Mouse (Mus musculus) neutrophil, adult 83 days (primary cell): ENCODE results near the gene Rps2. TPM values are rescaled to one million over a fixed set of nuclear protein-coding genes. Genes with fewer than 3 reads are reported as not detected.

Source experiments
- total RNA-seq, 2 experiments: library from RNA; stranded (reverse); gene quantifications; one replicate each; pipeline ENCODE4 v1.2.4; 2023

Gene Rps2
- total RNA-seq = 100 to 1,000 TPM; 644 to 709 TPM

DNA sequence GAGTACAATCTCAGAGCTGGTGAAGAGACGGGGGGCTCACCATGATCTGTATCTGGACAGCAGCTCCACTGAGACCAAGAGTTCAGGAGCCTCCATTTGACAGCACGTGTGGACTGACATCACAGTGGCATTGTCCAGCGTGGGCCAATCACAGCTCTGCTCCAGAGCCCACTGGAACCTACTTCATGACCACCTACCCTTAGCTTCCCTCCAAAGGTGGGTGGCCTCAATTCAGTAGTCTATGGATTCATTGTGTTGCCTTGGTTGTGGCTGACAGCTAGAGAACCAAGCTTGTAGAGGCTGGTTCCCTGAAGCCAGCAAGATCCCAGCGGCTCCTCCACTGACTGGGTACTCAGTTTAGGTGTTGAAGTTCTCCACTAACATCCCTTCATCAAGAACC lies at the start of gene Rps2, which contains the start of gene Rnf151:
TSS of gene Rps2 (plus strand) at position 174 of the 400 bp plus-strand sequence.
TSS of gene Rnf151 (minus strand) at position 121 of the 400 bp plus-strand sequence.

DNA sequence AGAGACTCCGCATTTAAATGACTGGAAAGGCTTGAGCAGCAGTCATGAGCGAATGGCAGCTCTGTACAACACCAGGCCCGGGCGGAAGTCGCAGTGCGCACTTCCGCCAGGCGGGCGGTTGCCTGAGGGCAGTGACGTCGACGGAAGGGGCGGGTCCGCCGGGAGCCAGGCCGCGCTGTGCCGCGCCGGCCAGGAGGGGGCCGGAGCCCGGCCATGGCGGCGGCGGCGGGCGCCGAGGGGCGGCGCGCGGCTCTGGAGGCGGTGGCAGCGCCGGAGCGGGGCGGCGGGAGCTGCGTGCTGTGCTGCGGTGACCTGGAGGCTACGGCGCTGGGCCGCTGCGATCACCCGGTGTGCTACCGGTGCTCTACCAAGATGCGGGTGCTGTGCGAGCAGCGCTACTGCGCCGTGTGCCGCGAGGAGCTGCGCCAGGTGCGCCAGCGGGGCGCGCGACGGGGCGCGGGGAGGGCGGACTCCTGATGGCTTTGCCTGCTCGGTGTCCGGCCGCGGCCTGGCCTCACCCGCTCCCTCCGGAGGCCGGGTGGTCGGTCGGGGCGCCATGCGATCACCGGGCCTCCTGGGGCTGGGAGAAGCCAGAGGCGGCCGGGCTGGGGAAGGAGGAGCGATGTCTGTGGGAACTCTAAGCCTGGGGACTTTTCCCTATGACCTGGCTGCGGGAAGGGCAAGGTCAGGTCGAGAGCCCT lies 48.2 kb upstream of the Rps2 start, which contains the start of gene Zfp598:
TSS of gene Zfp598 (plus strand) at position 143 of the 701 bp plus-strand sequence.

DNA sequence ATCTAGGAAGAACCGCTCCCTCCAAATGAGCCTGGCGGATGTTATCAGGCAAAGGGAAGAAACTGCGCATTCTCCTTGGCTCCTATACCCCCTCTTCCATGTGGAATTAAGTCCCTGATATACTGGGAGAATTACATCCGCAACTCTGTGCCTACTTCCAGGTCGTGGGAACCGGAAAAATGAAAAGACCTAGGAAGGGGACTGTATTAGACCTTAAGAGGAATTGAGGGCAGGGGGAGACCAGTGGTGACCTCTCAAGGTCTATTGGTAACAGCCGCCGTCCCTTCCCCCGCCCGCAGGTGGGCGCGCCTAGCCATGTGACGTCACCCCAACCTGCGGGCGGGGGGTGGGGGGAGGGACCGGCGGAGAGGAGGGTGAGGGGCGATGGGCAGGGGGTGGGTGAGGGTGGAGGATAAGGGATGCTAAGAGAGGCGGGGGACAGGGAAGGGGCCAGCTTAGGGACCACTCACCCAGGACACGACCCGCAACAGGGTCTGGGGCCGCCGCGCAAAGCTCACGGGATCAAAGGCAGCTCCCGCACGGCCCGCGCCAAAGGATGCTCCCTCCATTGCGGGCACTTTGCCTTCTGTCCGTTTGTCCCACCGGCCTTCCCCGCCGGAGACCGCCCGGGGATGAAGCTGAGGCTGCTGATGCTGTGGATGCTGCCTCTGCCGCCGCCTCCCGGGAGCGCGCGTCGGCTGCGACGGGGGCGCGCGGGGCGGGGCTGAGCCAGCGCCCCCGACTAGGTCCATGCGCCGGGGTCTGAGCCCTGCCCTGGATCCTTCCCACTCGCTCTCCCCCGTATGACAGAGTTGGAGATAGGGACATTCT lies 28.4 kb upstream of the Rps2 start, which contains the start of gene Syngr3:
TSS of gene Syngr3 (minus strand) at position 705 of the 831 bp plus-strand sequence.

DNA sequence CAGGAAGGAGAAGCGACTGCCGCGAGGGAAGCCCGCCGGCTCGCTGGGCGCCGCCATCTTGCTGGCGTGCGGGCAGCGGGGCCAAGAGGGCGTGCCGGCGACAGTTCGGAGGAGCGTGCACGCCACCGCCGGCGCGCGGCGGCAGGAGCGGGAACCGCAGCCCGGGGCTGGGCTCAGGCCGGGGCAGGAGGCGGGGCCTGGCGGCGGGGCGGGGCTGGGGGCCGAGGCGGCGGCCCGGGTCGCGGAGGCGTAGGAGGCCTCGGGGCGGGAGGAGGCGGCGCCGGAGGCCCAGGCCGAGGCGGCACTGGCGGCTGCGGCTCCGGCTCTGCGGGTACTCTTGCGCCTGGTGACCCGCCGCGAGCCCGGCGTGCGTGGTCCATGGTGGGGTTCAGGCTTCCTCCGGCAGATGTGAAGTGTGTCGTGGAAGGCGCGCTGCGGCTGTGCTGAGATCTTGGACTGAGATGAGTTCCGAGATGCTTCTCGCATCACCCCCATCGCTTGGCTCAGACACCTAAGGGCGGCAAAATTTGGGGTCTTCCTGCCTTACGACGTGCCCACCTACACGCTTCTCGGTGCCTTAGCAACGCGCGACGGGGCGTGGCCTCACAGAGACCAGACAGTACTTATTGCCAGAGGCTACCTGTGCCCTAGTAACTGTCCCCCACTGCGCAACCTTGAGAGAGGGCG lies 21.8 kb upstream of the Rps2 start, which contains the start of the genes Gfer and Noxo1:
TSS of gene Gfer (minus strand) at position 146 of the 687 bp plus-strand sequence.
TSS of gene Noxo1 (plus strand) at position 224 of the 687 bp plus-strand sequence.

DNA sequence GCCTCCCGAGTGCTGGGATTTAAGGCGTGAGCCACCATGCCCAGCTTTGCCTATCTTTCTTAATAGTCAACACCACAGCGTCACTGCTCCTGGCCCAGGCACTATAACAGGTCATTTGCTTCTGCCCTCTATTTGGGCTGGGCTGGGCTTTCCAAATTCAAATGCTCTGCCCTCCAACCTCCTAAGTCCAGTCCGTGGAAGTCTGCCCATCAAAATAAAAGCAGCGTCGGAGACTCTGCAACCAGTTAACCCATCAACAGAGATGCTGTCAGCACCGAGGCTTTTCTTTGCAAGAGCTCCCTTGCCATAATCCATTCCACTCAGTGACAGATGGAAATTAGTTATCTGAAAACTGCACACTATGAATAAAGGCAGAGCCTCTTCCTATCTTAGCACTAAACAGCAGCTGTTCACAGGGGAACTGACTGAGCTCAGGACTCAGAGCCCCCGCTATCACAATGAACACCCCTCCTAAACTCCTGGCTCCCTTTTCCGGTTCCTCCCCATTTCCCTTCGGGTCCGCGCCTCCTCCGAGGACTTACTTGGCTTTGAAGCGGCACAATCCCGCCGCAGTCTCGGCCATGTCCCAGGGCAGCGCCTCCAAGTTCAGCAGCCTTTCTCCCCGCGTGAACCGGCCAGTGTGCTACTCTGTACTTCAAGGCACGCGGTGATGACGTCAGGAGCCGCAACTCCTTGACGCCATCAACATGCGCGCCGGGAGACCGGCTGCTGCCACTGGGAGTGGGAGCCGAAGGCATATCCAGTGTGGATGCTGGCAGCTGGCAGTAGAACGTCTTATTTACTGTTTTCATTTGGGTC lies 10.7 kb upstream of the Rps2 start, which contains the start of gene Tbl3:
TSS of gene Tbl3 (minus strand) at position 679 of the 819 bp plus-strand sequence.

DNA sequence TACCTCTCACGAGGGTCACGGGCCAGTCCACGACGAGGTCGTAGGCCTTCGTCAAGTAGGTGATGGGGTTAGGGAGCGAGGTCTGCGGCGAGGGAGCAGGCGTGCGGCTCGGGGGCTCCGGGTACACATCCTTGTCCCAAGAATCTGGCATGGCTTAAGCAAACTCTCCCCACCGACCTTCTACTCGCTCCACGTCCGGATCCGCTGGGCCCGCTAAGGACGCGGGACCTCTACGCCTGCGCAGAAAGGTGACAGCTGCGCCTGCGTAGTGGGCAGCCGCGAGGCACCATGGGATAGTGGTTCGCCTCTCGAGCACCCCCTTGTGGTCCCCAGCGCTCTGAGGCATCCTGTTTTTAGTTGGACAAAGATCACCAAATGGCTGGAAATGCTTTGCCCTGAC lies 6.3 kb downstream of the Rps2 start, which contains the start of gene Ndufb10:
TSS of gene Ndufb10 (minus strand) at position 295 of the 400 bp plus-strand sequence.

DNA sequence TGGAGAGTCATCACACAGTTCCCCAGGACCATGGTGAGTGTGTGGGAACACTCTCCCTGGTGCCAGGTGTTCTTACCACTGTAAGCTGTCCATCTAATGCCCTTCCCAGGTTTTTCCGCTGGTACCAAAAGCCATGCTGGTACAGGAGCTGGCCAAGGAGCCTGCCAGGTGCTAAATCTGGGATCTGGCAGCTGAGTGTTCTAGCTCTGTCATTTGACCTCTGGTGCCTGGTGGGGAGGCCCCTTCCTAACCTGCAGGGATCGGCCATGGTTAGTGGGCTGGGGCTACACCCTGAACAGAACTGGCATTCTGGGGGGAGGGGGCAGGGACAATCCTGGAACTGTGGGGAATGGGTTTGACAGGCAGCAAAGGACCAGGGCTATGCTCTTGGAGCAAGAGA lies 9.7 kb downstream of the Rps2 start, which contains the start of gene Rpl3l:
TSS of gene Rpl3l (plus strand) at position 203 of the 400 bp plus-strand sequence.

DNA sequence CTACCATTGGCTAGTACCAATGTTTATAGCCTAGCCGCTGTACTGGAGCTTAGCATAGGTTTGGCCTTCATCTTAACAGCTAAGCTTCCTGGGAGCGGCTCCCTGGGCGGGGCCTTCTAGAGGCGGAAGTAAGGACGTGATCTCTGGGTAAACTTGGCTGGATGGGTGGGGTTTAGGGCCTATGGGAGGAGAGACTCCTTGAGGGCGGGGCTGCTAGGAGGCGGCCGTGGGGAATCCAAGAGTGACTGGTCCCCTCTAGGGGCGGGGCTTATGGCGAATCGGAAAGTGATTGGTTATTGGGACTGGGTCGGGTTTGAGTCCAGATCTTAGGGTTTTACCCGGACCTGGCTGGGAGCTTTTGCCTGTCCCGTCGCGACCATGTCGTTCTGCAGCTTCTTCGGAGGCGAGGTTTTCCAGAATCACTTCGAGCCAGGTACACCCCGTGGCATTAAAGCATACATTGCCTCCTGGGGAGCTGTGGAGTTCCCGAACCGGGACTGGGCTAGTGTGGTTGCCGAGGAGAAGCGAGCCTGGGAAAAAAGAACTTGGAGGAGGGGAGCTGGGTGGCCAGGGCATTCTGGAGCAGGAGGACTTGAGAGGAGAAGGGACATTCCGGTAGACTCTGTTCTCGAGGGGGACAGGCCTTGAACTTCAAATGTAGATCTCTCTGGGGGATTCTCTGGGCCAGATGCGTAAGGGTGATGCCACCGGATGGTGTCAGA lies 18.6 kb downstream of the Rps2 start, which contains the start of gene Msrb1:
TSS of gene Msrb1 (plus strand) at position 313 of the 722 bp plus-strand sequence.

DNA sequence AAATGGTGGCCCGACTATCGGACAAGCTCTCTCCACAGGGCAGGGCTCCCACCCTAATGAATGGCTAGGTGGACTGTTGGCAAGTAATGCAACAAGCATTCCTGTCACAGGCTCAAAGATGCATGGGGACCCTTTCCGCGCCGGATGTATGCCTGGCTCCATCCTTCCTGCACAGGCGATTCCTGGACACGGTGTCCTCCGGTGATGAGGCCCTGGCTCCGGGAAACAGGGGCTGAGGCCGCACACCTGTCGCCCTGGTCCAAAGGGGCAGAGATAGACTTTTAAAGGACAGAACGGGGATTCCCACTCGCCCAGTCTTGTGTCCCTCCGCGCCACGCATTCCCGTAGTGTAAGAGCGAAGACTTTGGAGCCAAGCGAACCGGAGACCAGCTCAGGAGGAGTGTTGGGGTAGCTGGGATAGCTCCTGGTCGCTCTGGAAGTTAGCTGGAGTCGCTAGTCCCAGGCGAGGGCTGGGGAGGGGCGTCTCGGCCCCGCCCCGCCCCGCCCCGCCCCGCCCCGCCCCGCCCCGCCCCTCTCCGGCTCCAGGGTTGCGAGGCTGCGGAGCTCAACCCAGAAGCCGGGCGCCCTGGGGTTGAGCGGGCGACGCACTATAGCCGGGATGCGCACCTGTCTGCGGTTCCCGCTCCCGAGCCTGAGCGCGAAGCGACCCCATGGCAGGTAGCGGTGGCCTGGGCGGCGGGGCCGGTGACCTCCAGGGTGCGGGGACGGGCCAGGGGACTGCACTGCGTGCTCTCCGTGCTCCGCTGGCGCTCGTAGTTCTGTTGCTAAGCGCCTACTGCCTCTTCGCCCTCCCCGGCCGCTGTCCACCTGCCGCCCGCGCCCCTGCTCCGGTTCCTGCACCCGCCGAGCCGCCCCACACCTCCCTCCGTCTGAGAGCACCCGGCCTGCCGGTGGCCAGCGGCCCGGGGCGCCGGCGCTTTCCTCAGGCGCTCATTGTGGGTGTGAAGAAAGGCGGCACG lies 34.8 kb downstream of the Rps2 start, which contains the start of gene Hs3st6:
TSS of gene Hs3st6 (plus strand) at position 574 of the 980 bp plus-strand sequence.

Other genes starting within 250 kb of the Rps2 start
- 10 to 100 TPM; 35.8 to 38.2 TPM for gene E4f1, start 247.8 kb upstream of the Rps2 start, total RNA-seq
- 10 to 100 TPM; 29.7 to 33.2 TPM for gene Pgp, start 247.7 kb upstream of the Rps2 start, total RNA-seq
- gene Bricd5, start 244.2 kb upstream of the Rps2 start, total RNA-seq = under 1 TPM in 1 of 2 experiments, not detected in 1; 0.35 TPM
- gene Mlst8, start 239.0 kb upstream of the Rps2 start, total RNA-seq = 10 to 100 TPM; 46.7 to 47.8 TPM
- gene Caskin1, start 229.5 kb upstream of the Rps2 start, total RNA-seq = not detected
- gene Traf7, start 190.2 kb upstream of the Rps2 start, total RNA-seq = 100 to 1,000 TPM; 130 to 144 TPM
- 1 to 10 TPM in 1 of 2 experiments, under 1 TPM in 1; 0.42 to 1.2 TPM for gene Rab26, start 183.9 kb upstream of the Rps2 start, total RNA-seq
- 10 to 100 TPM; 18.7 TPM for gene Pkd1, start 168.3 kb upstream of the Rps2 start, total RNA-seq
- gene Tsc2, start 85.5 kb upstream of the Rps2 start, total RNA-seq = 10 to 100 TPM; 40.6 to 46.9 TPM
- gene Nthl1, start 85.4 kb upstream of the Rps2 start, total RNA-seq = 1 to 10 TPM; 1.0 to 3.5 TPM
- 1 to 10 TPM; 2.0 to 2.9 TPM for gene Slc9a3r2, start 67.8 kb upstream of the Rps2 start, total RNA-seq
- gene Npw, start 59.7 kb upstream of the Rps2 start, total RNA-seq = not detected
- 10 to 100 TPM; 26.5 to 28.8 TPM for gene Zfp598, start 48.4 kb upstream of the Rps2 start, total RNA-seq
- under 1 TPM in 1 of 2 experiments, not detected in 1; 0.20 TPM for gene Syngr3, start 28.2 kb upstream of the Rps2 start, total RNA-seq
- gene Gfer, start 22.0 kb upstream of the Rps2 start, total RNA-seq = 1 to 10 TPM; 7.9 to 9.0 TPM
- 1 to 10 TPM; 1.8 to 2.2 TPM for gene Noxo1, start 21.9 kb upstream of the Rps2 start, total RNA-seq
- gene Tbl3, start 10.5 kb upstream of the Rps2 start, total RNA-seq = 10 to 100 TPM; 12.1 to 16.7 TPM
- not detected for gene Rnf151, start 53 bp upstream of the Rps2 start, total RNA-seq
- 10 to 100 TPM; 71.6 to 74.1 TPM for gene Ndufb10, start 6.4 kb downstream of the Rps2 start, total RNA-seq
- 1 to 10 TPM; 1.0 to 1.2 TPM for gene Rpl3l, start 9.7 kb downstream of the Rps2 start, total RNA-seq
- 1,000 to 10,000 TPM; 1,053 to 1,152 TPM for gene Msrb1, start 18.5 kb downstream of the Rps2 start, total RNA-seq
- under 1 TPM in 1 of 2 experiments, not detected in 1; 0.66 TPM for gene Hs3st6, start 34.9 kb downstream of the Rps2 start, total RNA-seq
- not detected for gene Meiob, start 86.2 kb downstream of the Rps2 start, total RNA-seq
- 10 to 100 TPM; 49.6 to 49.7 TPM for gene Hagh, start 122.0 kb downstream of the Rps2 start, total RNA-seq
- gene Fahd1, start 132.2 kb downstream of the Rps2 start, total RNA-seq = 1 to 10 TPM; 5.1 to 6.5 TPM
- gene Igfals, start 147.9 kb downstream of the Rps2 start, total RNA-seq = under 1 TPM; 0.15 to 0.42 TPM
- 10 to 100 TPM; 36.0 to 39.5 TPM for gene Nubp2, start 168.2 kb downstream of the Rps2 start, total RNA-seq
- gene Spsb3, start 168.5 kb downstream of the Rps2 start, total RNA-seq = 10 to 100 TPM; 20.6 to 24.6 TPM
- 10 to 100 TPM; 11.7 to 16.5 TPM for gene Eme2, start 177.0 kb downstream of the Rps2 start, total RNA-seq
- gene Mrps34, start 177.0 kb downstream of the Rps2 start, total RNA-seq = 10 to 100 TPM; 14.6 to 18.9 TPM
- gene Nme3, start 178.4 kb downstream of the Rps2 start, total RNA-seq = 10 to 100 TPM; 15.6 to 23.0 TPM
- 10 to 100 TPM; 61.9 to 68.8 TPM for gene Mapk8ip3, start 218.9 kb downstream of the Rps2 start, total RNA-seq
- 10 to 100 TPM; 36.4 to 38.8 TPM for gene Jpt2, start 242.6 kb downstream of the Rps2 start, total RNA-seq